Mouse (Mus musculus): ENCODE results near the gene Nfe2l3. TPM values are rescaled to one million over a fixed set of nuclear protein-coding genes. Genes with fewer than 3 reads are reported as not detected.

Nfe2l3 gene
- total and polyA plus RNA-seq, 2 experiments from 2014 or later, result 11.4 to 15.0 TPM

GRCm38 (mm10) chr6:51486076-51486710 is 53.7 kb downstream of the Nfe2l3 start:
- ATAC-seq (no peak), DNase-seq (no peak)
- H3K27me3 ChIP-seq (ENCODE audit: insufficient read depth, low read length), result no peaks in the 10 kb centered on the region
- no peaks in the 10 kb centered on the region for H3K4me1 ChIP-seq (ENCODE audit: insufficient read depth)
- no peaks in the 10 kb centered on the region for H3K9me3 ChIP-seq (ENCODE audit: low read length)
- H3K27ac ChIP-seq (ENCODE audit: low read depth, low read length), result no peak overlapping the region
- WGBS, result 76% methylated on average over 7 of the region's 7 CpGs
- H3K4me3 ChIP-seq (ENCODE audit: low read depth, low read length), result no peak overlapping the region
- H3K36me3 ChIP-seq (ENCODE audit: insufficient read depth), result peaks cover 21% of the 10 kb centered on the region
- no peak for TF ChIP-seq CTCF (IDR thresholded peaks at IDR 0.05; ENCODE audit: low read depth)
- no peak overlapping the region for H3K9ac ChIP-seq
- H3K4me2 ChIP-seq (ENCODE audit: low read depth), result no peak overlapping the region

GRCm38 (mm10) chr6:51486731-51487130 is 54.3 kb downstream of the Nfe2l3 start:
- Histone ChIP-seq H3K27ac (ENCODE audit: low read depth, low read length) (no peak overlapping the region), H3K4me2 (ENCODE audit: low read depth) (no peak overlapping the region), H3K9me3 (ENCODE audit: low read length) (no peaks in the 10 kb centered on the region), H3K4me1 (ENCODE audit: insufficient read depth) (no peaks in the 10 kb centered on the region), H3K36me3 (ENCODE audit: insufficient read depth) (peaks cover 17% of the 10 kb centered on the region), H3K9ac (no peak overlapping the region), H3K27me3 (ENCODE audit: insufficient read depth, low read length) (no peaks in the 10 kb centered on the region), H3K4me3 (ENCODE audit: low read depth, low read length) (no peak overlapping the region)
- TF ChIP-seq CTCF (IDR thresholded peaks at IDR 0.05; ENCODE audit: low read depth), result no peak
- ATAC-seq (no peak), DNase-seq (no peak)
- WGBS, result 88% methylated on average over 5 of the region's 5 CpGs

GRCm38 (mm10) chr6:51489787-51490186 is 57.3 kb downstream of the Nfe2l3 start:
- Histone ChIP-seq H3K36me3 (ENCODE audit: insufficient read depth) (peaks cover under 1% of the 10 kb centered on the region; the same call in 1 of the 2 replicates), H3K9ac (no peak overlapping the region), H3K4me3 (ENCODE audit: low read depth, low read length) (no peak overlapping the region), H3K4me1 (ENCODE audit: insufficient read depth) (no peaks in the 10 kb centered on the region), H3K4me2 (ENCODE audit: low read depth) (no peak overlapping the region), H3K27ac (ENCODE audit: low read depth, low read length) (no peak overlapping the region), H3K27me3 (ENCODE audit: insufficient read depth, low read length) (no peaks in the 10 kb centered on the region), H3K9me3 (ENCODE audit: low read length) (no peaks in the 10 kb centered on the region)
- TF ChIP-seq CTCF (IDR thresholded peaks at IDR 0.05; ENCODE audit: low read depth), result no peak
- WGBS, result 67% methylated on average over 2 of the region's 2 CpGs
- DNase-seq, result no peak
- ATAC-seq, result no peak

GRCm38 (mm10) chr6:51497321-51498111 is 65.0 kb downstream of the Nfe2l3 start:
- H3K4me3 ChIP-seq (ENCODE audit: low read depth, low read length), result no peak overlapping the region
- DNase-seq (no peak), ATAC-seq (no peak)
- no peaks in the 10 kb centered on the region for H3K4me1 ChIP-seq (ENCODE audit: insufficient read depth)
- 78% methylated on average over 8 of the region's 8 CpGs for WGBS
- no peak overlapping the region for H3K4me2 ChIP-seq (ENCODE audit: low read depth)
- H3K9me3 ChIP-seq (ENCODE audit: low read length), result no peaks in the 10 kb centered on the region
- no peaks in the 10 kb centered on the region for H3K27me3 ChIP-seq (ENCODE audit: insufficient read depth, low read length)
- H3K9ac ChIP-seq, result no peak overlapping the region
- no peak for TF ChIP-seq CTCF (IDR thresholded peaks at IDR 0.05; ENCODE audit: low read depth)
- H3K27ac ChIP-seq (ENCODE audit: low read depth, low read length), result no peak overlapping the region
- no peaks in the 10 kb centered on the region for H3K36me3 ChIP-seq (ENCODE audit: insufficient read depth)

GRCm38 (mm10) chr6:51505671-51506070 is 73.2 kb downstream of the Nfe2l3 start:
- Histone ChIP-seq H3K4me2 (ENCODE audit: low read depth) (no peak overlapping the region), H3K9me3 (ENCODE audit: low read length) (no peaks in the 10 kb centered on the region), H3K27ac (ENCODE audit: low read depth, low read length) (no peak overlapping the region), H3K9ac (no peak overlapping the region), H3K36me3 (ENCODE audit: insufficient read depth) (no peaks in the 10 kb centered on the region), H3K4me3 (ENCODE audit: low read depth, low read length) (no peak overlapping the region), H3K4me1 (ENCODE audit: insufficient read depth) (no peaks in the 10 kb centered on the region; the same call in 1 of the 2 replicates), H3K27me3 (ENCODE audit: insufficient read depth, low read length) (no peaks in the 10 kb centered on the region)
- no peak for ATAC-seq
- DNase-seq, result no peak
- no peak for TF ChIP-seq CTCF (IDR thresholded peaks at IDR 0.05; ENCODE audit: low read depth)
- WGBS, result 67% methylated on average over 1 of the region's 1 CpGs

- no peak for ATAC-seq
- Histone ChIP-seq H3K4me2 (ENCODE audit: low read depth) (no peak overlapping the region), H3K9ac (no peak overlapping the region), H3K4me3 (ENCODE audit: low read depth, low read length) (no peak overlapping the region), H3K36me3 (ENCODE audit: insufficient read depth) (no peaks in the 10 kb centered on the region), H3K4me1 (ENCODE audit: insufficient read depth) (no peaks in the 10 kb centered on the region; the same call in 1 of the 2 replicates), H3K9me3 (ENCODE audit: low read length) (no peaks in the 10 kb centered on the region), H3K27ac (ENCODE audit: low read depth, low read length) (no peak overlapping the region), H3K27me3 (ENCODE audit: insufficient read depth, low read length) (no peaks in the 10 kb centered on the region)
- TF ChIP-seq CTCF (IDR thresholded peaks at IDR 0.05; ENCODE audit: low read depth), result no peak
- WGBS, result 63% methylated on average over 2 of the region's 2 CpGs
- no peak for DNase-seq
Measured at GRCm38 (mm10) chr6:51507556-51507955, 75.1 kb downstream of the Nfe2l3 start.

Other genes starting within 250 kb of the Nfe2l3 start
- 328 and 431 TPM in 2 replicates for gene Hnrnpa2b1, start 37.2 kb downstream of the Nfe2l3 start, total RNA-seq (2014; rRNA removed)
- 803 and 955 TPM in 2 replicates for gene Hnrnpa2b1, start 37.2 kb downstream of the Nfe2l3 start, polyA plus RNA-seq (2015; fragmentation: Nextera tagmentation; extraction: Ambion mirVana)
- 213 and 227 TPM in 2 replicates for gene Cbx3, start 37.7 kb downstream of the Nfe2l3 start, total RNA-seq (2014; rRNA removed)
- gene Cbx3, start 37.7 kb downstream of the Nfe2l3 start, polyA plus RNA-seq (2015; fragmentation: Nextera tagmentation; extraction: Ambion mirVana), result 514 and 653 TPM in 2 replicates
- 76.3 and 96.5 TPM in 2 replicates for gene Snx10, start 91.2 kb downstream of the Nfe2l3 start, total RNA-seq (2014; rRNA removed)
- gene Snx10, start 91.2 kb downstream of the Nfe2l3 start, polyA plus RNA-seq (2015; fragmentation: Nextera tagmentation; extraction: Ambion mirVana), result 78.4 and 92.6 TPM in 2 replicates

Measured in forebrain, postnatal 0 days (tissue).